Mouse (Mus musculus): ENCODE measurements around the gene Pcsk1n.
"Not testable (repeated sequence)": the region's sequence is repeated elsewhere in the genome, so short reads cannot be mapped to it uniquely, and the experiment has no call there.

Pcsk1n gene

GRCm38 (mm10) chrX:7919601-7920383 lies at the start of gene Pcsk1n:
TSS of gene Pcsk1n (plus strand) at chrX:7919822.
- DNase-seq (ENCODE audit: low spot score) = no peak

- DNase-seq (ENCODE audit: low spot score) = no peak
Observed at GRCm38 (mm10) chrX:7869826-7870225, 49.8 kb upstream of the Pcsk1n start.

DNA sequence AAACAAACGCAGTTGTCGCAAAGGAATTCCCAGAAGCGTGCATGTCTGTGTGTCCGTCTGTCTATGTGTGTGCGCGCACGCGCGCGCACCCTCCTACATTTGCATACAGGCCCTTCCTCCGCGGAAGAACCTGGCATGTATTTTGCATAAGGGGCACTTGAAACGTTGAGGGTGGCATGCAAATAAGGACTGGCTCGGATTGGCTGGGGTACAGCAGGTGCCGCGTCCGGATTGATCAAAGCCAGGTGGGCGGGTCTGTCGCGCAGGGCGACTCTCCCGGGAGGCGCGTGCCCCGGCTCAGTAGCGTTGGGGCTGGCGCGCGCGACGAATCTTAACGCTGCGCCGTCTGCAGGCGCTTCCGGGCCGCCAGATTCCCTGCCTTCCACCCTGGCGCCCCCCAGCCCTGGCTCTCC lies 41.6 kb upstream of the Pcsk1n start, which contains the start of gene Pim2:
Gene Pim2, plus strand, starts transcription at position 256 of the 413 bp plus-strand sequence.
- DNase-seq (ENCODE audit: low spot score) = no peak

GRCm38 (mm10) chrX:7878495-7878894 lies 41.1 kb upstream of the Pcsk1n start:
- no peak for DNase-seq (ENCODE audit: low spot score)

DNA sequence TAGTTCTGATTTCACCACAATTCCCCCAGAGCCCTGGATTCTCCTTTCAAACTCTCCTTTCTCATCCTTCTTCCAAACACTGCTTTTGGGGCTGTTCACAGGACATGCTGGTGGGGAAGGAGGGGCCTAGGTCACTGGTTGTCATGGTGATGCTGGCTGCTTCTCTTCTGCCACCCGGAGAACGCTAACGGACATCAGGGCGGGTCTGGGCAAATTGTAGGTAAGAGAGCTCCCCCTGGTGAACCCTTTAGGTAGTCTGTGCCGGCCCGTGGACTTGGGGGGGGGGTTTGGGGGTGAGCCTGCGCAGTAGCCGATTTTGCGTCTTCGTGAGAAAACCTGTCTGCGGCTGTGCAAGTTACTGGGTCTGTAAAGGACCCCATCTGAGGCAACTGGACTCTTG lies 39.8 kb upstream of the Pcsk1n start:
- no peak for DNase-seq (ENCODE audit: low spot score)

DNA sequence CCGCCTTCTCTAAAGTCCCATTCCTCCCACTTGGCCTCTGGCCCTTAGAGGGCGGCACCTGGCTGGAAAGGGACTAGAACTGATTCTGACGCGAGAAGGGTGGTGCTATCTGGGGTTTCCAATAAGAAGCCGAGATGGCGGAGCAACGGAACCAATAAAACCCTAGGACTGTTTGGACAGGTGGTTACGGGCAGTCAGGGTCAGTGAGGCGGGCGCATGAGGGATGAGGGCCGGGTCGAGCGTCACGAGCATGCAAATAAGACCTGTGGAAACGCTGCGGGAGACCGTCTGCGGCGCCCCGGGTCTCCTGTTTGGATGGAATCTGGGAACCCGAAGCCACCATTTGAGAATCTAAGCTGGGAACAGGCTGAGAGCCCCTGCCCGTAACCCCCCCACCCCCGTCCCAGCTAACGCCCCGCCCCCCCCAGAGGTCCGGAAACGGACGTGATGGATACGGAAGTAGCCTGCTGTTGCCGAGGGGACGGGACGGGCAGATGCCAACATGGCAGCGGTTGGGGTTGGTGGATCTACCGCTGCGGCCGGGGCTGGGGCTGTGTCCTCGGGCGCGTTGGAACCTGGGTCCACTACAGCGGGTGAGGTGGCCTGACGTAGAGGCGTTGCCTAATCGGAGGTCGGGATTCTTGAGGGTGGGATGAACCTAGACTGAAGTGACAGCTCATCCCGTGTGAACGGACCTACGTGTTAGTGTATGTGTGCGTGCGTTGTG lies 35.6 kb upstream of the Pcsk1n start, which contains the start of gene Slc35a2:
Gene Slc35a2, plus strand, starts transcription at position 188 of the 727 bp plus-strand sequence.
- DNase-seq (ENCODE audit: low spot score) = peak; percentile 96

GRCm38 (mm10) chrX:7898211-7898610 lies 21.4 kb upstream of the Pcsk1n start:
- no peak for DNase-seq (ENCODE audit: low spot score)

DNA sequence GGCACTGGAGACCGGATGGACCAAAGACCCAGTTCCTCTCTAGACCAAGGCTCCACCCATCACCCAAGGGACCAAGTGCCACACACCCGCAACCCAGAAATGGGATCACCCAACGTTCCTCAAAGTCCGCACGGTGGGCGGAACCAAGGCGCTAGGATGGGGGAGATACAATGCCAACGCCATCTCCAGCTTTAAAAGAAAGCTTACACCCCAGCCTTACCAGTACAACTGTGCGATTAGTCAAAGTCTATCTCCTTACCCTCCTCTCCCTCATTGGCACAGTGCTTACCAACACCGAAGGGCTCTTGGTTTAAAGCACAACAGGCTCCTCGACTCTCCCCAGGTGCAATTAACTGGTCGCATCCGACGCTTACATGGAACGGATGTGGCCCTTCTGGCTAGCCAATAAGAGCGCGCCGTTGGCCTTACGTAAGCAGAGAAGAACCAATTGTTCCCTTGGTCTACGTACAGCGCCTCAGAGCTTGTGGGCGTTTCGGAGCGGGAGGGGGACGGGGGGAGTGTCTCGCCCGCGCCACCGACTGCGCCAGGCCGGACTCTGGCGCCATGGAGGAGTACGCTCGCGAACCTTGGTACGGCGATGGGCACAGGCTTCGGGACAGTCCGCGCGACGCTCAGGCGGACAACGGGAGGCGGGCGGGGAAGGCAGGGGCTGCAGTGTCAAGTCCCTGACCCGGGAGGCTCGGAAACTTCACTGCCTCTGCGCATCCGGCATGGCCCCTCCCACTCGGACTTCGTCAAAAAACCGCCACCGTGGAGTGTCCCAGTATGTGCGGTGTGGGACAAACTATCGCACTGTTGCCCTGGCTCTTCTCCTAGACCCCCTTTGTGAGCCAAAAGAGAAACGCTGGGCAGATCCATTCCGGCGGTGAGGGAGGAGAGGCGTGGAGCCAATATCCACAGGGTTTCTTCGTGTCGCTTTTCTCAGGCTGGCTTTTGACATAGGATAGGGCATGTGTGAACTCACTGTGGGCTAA lies 20.4 kb upstream of the Pcsk1n start, which contains the start of the genes Pqbp1 and Timm17b:
Gene Pqbp1, minus strand, starts transcription at position 390 of the 995 bp plus-strand sequence.
Gene Timm17b, plus strand, starts transcription at position 478 of the 995 bp plus-strand sequence.
- DNase-seq (ENCODE audit: low spot score) = peak; percentile 96

- DNase-seq (ENCODE audit: low spot score) = no peak
Observed at GRCm38 (mm10) chrX:7904441-7904840, 15.2 kb upstream of the Pcsk1n start.

DNA sequence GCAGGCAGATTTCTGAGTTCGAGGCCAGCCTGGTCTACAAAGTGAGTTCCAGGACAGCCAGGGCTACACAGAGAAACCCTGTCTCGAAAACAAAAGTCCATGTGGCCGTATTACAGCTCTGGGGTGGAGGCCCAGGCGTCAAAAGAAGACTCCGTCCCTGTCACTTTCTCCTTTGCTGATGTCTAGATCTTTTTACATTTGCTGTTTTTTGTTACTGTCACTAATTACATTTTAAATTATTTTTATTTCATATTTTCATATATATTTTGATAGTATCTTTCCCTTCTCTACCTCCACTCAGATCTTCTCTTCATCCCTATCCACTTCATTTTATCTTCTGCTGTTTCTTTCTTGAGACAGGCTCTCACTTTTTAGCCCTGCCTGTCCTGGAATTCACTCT lies 11.9 kb upstream of the Pcsk1n start, which contains the start of gene Gm10491:
Gene Gm10491, minus strand, starts transcription at position 101 of the 400 bp plus-strand sequence.
- no peak for DNase-seq (ENCODE audit: low spot score)

- not testable (repeated sequence) for DNase-seq (ENCODE audit: low spot score)
Observed at GRCm38 (mm10) chrX:7909242-7909641, 10.4 kb upstream of the Pcsk1n start, which contains the start of gene Gm10490. TSS of gene Gm10490 (plus strand) at chrX:7909542.

GRCm38 (mm10) chrX:7910473-7910872 lies 9.1 kb upstream of the Pcsk1n start:
- DNase-seq (ENCODE audit: low spot score) = peak; percentile 34

DNA sequence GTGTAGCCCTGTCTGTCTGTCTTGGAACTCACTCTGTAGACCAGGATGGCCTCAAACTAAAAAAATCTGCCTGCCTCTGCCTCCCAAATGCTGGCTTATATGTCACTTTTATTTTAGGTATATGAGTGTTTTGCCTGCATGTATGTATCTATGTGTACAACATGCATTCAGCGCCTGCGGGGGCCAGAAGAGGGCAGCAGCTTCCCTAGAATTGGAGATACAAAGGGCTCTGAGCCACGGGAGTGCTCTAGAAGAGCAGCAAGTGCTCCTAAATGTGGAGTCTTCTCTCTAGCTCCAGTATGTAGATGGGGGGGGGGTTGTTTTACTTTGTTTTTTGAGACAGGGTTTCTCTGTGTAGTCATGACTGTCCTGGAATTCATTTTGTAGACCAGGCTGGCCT lies 4.0 kb upstream of the Pcsk1n start:
- DNase-seq (ENCODE audit: low spot score) = not testable (repeated sequence)

DNA sequence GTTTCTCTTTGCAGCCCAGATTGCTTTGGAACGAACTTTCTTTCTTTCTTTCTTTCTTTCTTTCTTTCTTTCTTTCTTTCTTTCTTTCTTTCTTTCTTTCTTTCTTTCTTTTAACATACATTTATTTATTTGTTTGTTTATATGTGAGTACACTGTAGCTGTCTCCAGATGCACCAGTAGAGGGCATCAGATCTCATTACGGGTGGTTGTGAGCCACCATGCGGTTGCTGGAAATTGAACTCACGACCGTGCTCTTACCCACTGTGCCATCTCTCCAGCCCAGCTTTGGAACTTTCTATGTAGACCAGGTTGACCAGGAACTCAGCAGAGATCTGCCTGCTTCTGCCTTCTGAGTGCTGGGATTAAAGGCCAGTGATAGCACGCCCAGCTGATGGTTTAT lies 1.7 kb upstream of the Pcsk1n start:
- DNase-seq (ENCODE audit: low spot score) = not testable (repeated sequence)

DNA sequence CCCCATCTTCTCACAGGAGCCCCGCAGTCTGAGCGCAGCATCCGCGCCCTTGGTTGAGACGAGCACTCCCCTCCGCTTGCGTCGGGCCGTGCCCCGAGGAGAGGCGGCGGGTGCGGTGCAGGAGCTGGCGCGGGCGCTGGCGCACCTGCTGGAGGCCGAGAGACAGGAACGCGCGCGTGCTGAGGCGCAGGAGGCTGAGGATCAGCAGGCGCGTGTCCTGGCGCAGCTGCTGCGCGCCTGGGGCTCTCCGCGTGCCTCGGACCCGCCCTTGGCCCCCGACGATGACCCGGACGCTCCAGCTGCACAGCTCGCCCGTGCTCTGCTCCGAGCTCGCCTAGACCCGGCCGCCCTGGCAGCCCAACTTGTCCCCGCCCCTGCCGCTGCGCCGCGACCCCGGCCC lies 2.4 kb downstream of the Pcsk1n start:
- no peak for DNase-seq (ENCODE audit: low spot score)

DNA sequence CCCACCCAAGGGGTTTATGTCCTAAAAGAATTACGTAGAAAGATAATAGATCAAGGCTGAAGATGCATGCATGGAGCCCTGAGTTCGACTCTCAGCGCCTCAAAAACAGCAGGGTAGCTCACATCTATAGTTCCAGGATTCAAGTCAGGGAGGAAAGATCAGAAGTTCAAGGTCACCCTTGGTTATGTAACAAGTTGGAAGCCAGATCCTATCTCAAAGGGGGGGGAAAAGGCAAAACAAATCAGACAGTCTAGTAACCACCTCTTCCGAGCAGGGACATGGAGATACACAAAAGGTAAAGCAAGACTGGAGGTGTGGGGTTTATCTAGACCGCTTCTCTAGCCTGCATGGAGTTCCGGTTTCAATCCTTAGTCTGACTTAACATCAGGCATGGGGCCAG lies 6.6 kb downstream of the Pcsk1n start:
- no peak for DNase-seq (ENCODE audit: low spot score)

- no peak for DNase-seq (ENCODE audit: low spot score)
Observed at GRCm38 (mm10) chrX:7927116-7927515, 7.5 kb downstream of the Pcsk1n start.

DNA sequence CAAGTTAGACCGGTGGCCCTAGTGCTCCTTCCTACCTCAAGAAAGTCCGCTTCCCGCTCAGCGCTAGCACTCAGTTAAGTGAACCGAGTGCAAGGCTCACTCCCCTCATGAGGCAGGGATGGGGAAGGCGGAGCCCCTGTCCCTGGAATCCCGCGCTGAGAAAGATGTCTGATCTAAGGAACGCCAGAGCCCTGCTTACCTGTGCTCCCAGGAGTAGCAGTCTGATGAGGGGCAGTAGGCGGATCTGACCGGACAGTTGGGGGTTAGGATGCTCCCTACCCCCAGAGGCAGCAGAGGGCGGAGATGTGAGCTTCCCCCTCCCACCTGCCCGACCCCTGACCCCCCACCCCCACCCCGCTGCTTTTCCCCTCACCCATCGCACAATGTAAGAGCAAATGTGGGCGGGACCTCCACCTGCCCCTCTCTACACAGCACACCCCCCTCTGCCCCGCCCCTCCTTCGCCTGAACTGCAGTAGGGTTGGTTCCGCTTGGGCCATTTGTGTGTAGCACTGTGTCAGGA lies 8.7 kb downstream of the Pcsk1n start, which contains the start of gene Eras:
Gene Eras, minus strand, starts transcription at position 338 of the 521 bp plus-strand sequence.
- no peak for DNase-seq (ENCODE audit: low spot score)

GRCm38 (mm10) chrX:7936874-7937273 lies 17.3 kb downstream of the Pcsk1n start:
- DNase-seq (ENCODE audit: low spot score) = no peak

GRCm38 (mm10) chrX:7937667-7938066 lies 18.0 kb downstream of the Pcsk1n start:
- no peak for DNase-seq (ENCODE audit: low spot score)

GRCm38 (mm10) chrX:7945618-7946017 lies 26.0 kb downstream of the Pcsk1n start:
- DNase-seq (ENCODE audit: low spot score) = no peak
